In genomic region chr6:60828047-60828428, GRCm38 (mm10) we compare ENCODE assay signal across 8 mouse cellular contexts. TPM values are rescaled to one million over a fixed set of nuclear protein-coding genes. Genes with fewer than 3 reads are reported as not detected.
DNase-seq lines count a peak whose midpoint lies in the region; ATAC-seq and TF ChIP-seq lines count a peak whose summit lies in the region.

No protein-coding gene starts in this region.

- H3K27me3 ChIP-seq in heart, embryonic 12.5 days (replicated peaks): 0 out of 2 replicates have a peak, but pooled peaks cover 2% of the 10 kb centered on the region
- peaks cover 10% of the 10 kb centered on the region; the same call in 1 of the 2 replicates for H3K27me3 ChIP-seq in hindbrain, embryonic 10.5 days (ENCODE audit: insufficient read depth, poor library complexity, severe bottlenecking)
- H3K27me3 ChIP-seq in thymus, adult 2 months (ENCODE audit: control insufficient read depth, insufficient read depth, low read length): no peaks in the 10 kb centered on the region; the same call in 1 of the 2 replicates

- DNase-seq in heart, postnatal 10 days: no peak
- peak; percentile 89 for DNase-seq in c-Kit-negative CD71-positive TER-119-positive erythroid progenitor cells, embryonic 14.5 days (ENCODE audit: low read depth, low spot score)
- DNase-seq in hindbrain, embryonic 10.5 days (ENCODE audit: low spot score): peak; percentile 4
- no peak for DNase-seq in natural killer cell, adult 2 months (ENCODE audit: low spot score in 2 of 2)
- DNase-seq in gastrocnemius, postnatal 14 days: no peak
- DNase-seq in thymus, adult 2 months: no peak

- H3K9ac ChIP-seq in heart, embryonic 12.5 days: peak overlapping the region; percentile 71; the same call in 1 of the 2 replicates

- H3K4me1 ChIP-seq in heart, embryonic 12.5 days (replicated peaks): 0 out of 2 replicates have a peak, but pooled peaks cover 5% of the 10 kb centered on the region
- H3K4me1 ChIP-seq in hindbrain, embryonic 10.5 days (replicated peaks): peaks cover 18% of the 10 kb centered on the region
- H3K4me1 ChIP-seq in thymus, adult 2 months (replicated peaks; ENCODE audit: control insufficient read depth, insufficient read depth, low read length): no peaks in the 10 kb centered on the region

- WGBS in heart, embryonic 12.5 days: 18% methylated on average over 1 of the region's 1 CpGs
- WGBS in hindbrain, embryonic 10.5 days: 56% methylated on average over 1 of the region's 1 CpGs
- WGBS in thymus, adult 2 months: 62% methylated on average over 1 of the region's 1 CpGs

- ATAC-seq in heart, embryonic 12.5 days (ENCODE audit: insufficient number of reproducible peaks, low FRiP score): peak; percentile 91
- peak; percentile 89 for ATAC-seq in megakaryocyte-erythroid progenitor cell, adult 5-6 weeks (replicated peaks; ENCODE audit: low FRiP score, low TSS enrichment, poor library complexity, severe bottlenecking)

- H3K36me3 ChIP-seq in heart, embryonic 12.5 days: no peaks in the 10 kb centered on the region
- H3K36me3 ChIP-seq in hindbrain, embryonic 10.5 days: no peaks in the 10 kb centered on the region
- H3K36me3 ChIP-seq in thymus, adult 2 months (ENCODE audit: control insufficient read depth, insufficient read depth, low read length): no peaks in the 10 kb centered on the region

- H3K4me3 ChIP-seq in heart, embryonic 12.5 days: peak overlapping the region; percentile 58
- peak overlapping the region; percentile 63 for H3K4me3 ChIP-seq in hindbrain, embryonic 10.5 days
- no peak overlapping the region for H3K4me3 ChIP-seq in thymus, adult 2 months (ENCODE audit: control insufficient read depth, insufficient read depth, low read length)

- H3K4me2 ChIP-seq in heart, embryonic 12.5 days: peak overlapping the region; percentile 92

- H3K27ac ChIP-seq in heart, embryonic 12.5 days (ENCODE audit: poor library complexity, severe bottlenecking): peak overlapping the region; percentile 63
- H3K27ac ChIP-seq in hindbrain, embryonic 10.5 days: peak overlapping the region; percentile 89; the same call in 1 of the 2 replicates
- no peak overlapping the region for H3K27ac ChIP-seq in thymus, adult 2 months (ENCODE audit: control insufficient read depth, insufficient read depth, low read length)

- no peak for TF ChIP-seq CTCF in thymus, adult 2 months (IDR thresholded peaks at IDR 0.05; ENCODE audit: borderline replicate concordance, control insufficient read depth, extremely low read depth, insufficient read depth, low read length, poor library complexity)

- intact Hi-C loops in heart, postnatal 10 days (cut with DNase I): no loop called here
- intact Hi-C loops in gastrocnemius, postnatal 14 days (cut with DNase I; ENCODE audit: low total_unique reads): no loop called here

- no peaks in the 10 kb centered on the region for H3K9me3 ChIP-seq in heart, embryonic 12.5 days (replicated peaks)
- no peaks in the 10 kb centered on the region for H3K9me3 ChIP-seq in hindbrain, embryonic 10.5 days

- no peak for TF ChIP-seq POLR2A in thymus, adult 2 months (IDR thresholded peaks at IDR 0.05; ENCODE audit: control insufficient read depth, extremely low read depth, insufficient read depth, low read length, poor library complexity)

RNA-seq across cellular contexts. Expression of gene Snca, which starts 1.6 kb away (rescaled TPM):
- polyA plus RNA-seq in heart, embryonic 12.5 days (2016; fragmentation: Nextera tagmentation; extraction: Ambion mirVana): 47.7 and 49.1 TPM in 2 replicates
- 10 to 100 TPM in 1 of 2 experiments, 1 to 10 TPM in 1; 8.7 to 19.3 TPM for total RNA-seq in heart, postnatal 10 days (2021)
- polyA plus RNA-seq in hindbrain, embryonic 10.5 days (2016; fragmentation: Nextera tagmentation; extraction: Ambion mirVana): 24.6 and 25.1 TPM in 2 replicates
- total RNA-seq in megakaryocyte-erythroid progenitor cell, adult 5-6 weeks (2014; fragmentation: Nextera tagmentation): 25.2 and 35.8 TPM in 2 replicates
- total RNA-seq in megakaryocyte-erythroid progenitor cell, adult 5-6 weeks (2017): 33.4 and 43.4 TPM in 2 replicates
- total RNA-seq in gastrocnemius, postnatal 14 days (2021): 1 to 10 TPM; 3.5 to 4.2 TPM
- 0.86 and 0.88 TPM in 2 replicates for polyA plus RNA-seq in thymus, adult 2 months (2012; rRNA removed)

Comparison
In these comparisons a context has a peak if more than half of its experiments do, and no peak if none do; other contexts are left out.
1. DNase-seq: peak in c-Kit-negative CD71-positive TER-119-positive erythroid progenitor cells, embryonic 14.5 days (single experiment) and hindbrain, embryonic 10.5 days (single experiment); none in heart, postnatal 10 days (0 of 2), natural killer cell, adult 2 months (0 of 2), gastrocnemius, postnatal 14 days (single experiment) and thymus, adult 2 months (single experiment).